Mouse (Mus musculus) left cerebral cortex, adult 2 months (tissue): ENCODE data around the gene Gle1. TPM values are rescaled to one million over a fixed set of nuclear protein-coding genes. Genes with fewer than 3 reads are reported as not detected.
A peak's percentile ranks its signal among the peaks of the same experiment; 100 is the strongest.

Experiments used
- DNase-seq, 2 experiments: peaks; one replicate each; pipeline ENCODE4 v3.0.0; 2021 to 2022; ENCODE audit warnings: low spot score in 2 of 2, mixed read lengths in 1 of 2; ENCODE audit errors: extremely low spot score in 1 of 2
- H3K27ac ChIP-seq: fragments of 200-600 bp; 2 replicates; pipeline ENCODE4 v1.8.1; 2022
- H3K4me3 ChIP-seq: fragments of 200-600 bp; 2 replicates; pipeline ENCODE4 v1.8.1; 2022
- CTCF ChIP-seq: fragments of 200-600 bp; IDR thresholded peaks from 2 replicates; pipeline ENCODE4 v1.8.1; 2022; ENCODE audit warnings: antibody characterized with exemption, mild to moderate bottlenecking, moderate library complexity
- intact Hi-C: fragments of 180-260 bp; cut with DNase I; formaldehyde crosslinking; loops from one replicate; pipeline ENCODE4 v1.15.1; 2025
- total RNA-seq, 2 experiments: library from RNA; stranded (reverse); gene quantifications; 2 replicates each; pipeline ENCODE4 v1.2.3; 2021

Gle1 gene
- total RNA-seq, 2 experiments from 2014 or later, result 46.5 to 48.1 TPM

DNA sequence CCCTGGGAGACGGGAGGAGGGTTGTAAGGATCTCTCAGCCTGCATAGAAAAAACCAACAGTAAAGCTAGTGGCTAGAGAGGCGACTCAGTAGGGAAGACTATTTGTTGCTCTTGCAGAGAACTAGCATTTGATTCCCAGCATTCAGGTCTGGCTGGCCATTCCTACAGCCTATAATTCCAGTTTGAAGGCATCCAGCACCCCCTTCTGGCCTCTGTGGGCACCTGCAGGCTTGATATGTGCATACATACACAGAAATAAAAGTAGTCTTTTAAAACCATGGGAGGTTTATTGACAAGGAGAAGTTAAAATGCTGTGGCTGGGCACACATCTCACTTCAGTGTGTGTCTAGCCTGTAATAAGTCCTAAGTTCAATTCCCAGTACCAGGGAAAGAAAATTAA is 25.2 kb upstream of the Gle1 start:
- TF ChIP-seq CTCF, result peak; percentile 24
- H3K27ac ChIP-seq, result no peak overlapping the region
- no peak overlapping the region for H3K4me3 ChIP-seq
- no peak for DNase-seq
- intact Hi-C loops, result no loop called here

DNA sequence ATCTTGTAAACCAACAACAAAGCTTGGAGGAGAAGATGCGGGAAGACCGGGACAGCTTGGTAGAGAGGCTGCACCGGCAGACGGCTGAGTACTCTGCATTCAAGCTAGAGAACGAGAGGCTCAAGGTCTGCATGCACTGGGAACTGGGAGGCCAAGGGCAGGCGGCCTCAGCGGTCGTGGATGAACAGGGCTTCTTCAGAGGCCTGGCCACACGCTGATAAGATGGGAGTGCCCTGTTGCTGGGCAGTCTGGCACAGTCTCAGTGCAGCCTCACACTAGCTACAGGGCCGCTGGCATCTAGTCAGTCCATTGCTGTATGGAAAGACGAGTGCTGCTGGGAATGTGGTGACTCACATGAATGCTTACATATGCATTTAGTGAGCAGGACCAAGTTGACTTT is 17.6 kb upstream of the Gle1 start:
- no peak for TF ChIP-seq CTCF
- intact Hi-C loops, result no loop called here
- no peak for DNase-seq
- H3K4me3 ChIP-seq, result no peak overlapping the region
- H3K27ac ChIP-seq, result no peak overlapping the region

DNA sequence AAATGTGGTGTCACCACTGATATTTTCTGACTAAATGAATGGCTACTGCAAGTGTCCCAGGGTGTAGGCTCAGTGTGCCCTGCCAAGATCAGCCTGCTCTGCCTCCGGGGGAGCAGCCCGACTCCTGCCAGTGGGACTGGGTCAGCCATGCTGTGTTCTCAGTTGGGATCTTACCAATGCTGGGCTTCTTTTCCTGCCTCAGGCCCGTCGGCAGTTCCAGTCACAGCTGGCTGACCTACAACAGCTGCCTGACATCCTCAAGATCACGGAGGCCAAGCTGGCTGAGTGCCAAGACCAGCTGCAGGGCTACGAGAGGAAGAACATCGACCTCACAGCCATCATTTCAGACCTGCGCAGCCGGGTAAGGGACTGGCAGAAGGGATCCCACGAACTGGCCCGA is 13.2 kb upstream of the Gle1 start:
- peak in 1 of 2 experiments; percentile 20 for DNase-seq

DNA sequence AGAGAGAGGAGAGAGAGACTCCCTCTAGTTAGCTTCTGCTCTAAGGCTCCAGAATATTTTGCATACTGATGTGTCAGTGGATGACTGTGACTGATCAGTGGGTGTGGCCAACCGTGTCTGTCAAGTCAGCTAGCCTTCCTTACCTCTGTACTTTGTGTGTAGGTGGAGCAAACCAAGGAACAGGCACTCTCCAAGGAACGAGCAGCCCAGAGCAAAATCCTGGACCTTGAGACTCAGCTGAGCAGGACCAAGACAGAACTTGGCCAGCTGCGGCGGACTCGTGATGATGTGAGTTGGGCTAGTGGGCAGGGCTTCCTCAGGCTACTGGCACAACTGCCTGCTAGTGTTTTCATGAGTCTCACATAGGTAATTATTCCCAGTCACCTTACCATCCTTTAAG is 8.7 kb upstream of the Gle1 start:
- TF ChIP-seq CTCF, result no peak
- Histone ChIP-seq H3K4me3 (no peak overlapping the region), H3K27ac (no peak overlapping the region)
- intact Hi-C loops, result no loop called here
- DNase-seq, result no peak

More for the DNA sequence above, 13.2 kb upstream of the Gle1 start:
- TF ChIP-seq CTCF, result no peak
- H3K27ac ChIP-seq, result no peak overlapping the region
- no peak overlapping the region for H3K4me3 ChIP-seq
- intact Hi-C loops, result no loop called here

DNA sequence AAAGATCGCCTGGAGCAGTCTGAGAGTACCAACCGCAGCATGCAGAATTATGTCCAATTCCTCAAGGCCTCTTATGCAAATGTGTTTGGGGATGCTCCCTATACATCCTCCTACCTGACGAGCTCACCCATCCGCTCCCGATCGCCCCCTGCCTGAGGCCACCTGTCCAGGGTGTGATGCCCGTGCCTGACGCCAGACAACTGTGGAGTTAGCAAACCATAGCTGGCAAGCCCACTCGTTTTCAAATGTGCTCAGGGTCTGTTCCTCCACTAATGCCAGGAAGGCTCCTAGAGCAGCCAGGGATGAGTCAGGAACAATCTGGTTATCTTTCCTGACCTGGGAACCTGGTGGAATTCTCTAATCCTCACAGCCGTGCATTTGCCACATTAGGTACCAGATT is 4.7 kb upstream of the Gle1 start:
- no peak overlapping the region for H3K4me3 ChIP-seq
- intact Hi-C loops, result no loop called here
- no peak overlapping the region for H3K27ac ChIP-seq
- no peak for TF ChIP-seq CTCF
- no peak for DNase-seq

DNA sequence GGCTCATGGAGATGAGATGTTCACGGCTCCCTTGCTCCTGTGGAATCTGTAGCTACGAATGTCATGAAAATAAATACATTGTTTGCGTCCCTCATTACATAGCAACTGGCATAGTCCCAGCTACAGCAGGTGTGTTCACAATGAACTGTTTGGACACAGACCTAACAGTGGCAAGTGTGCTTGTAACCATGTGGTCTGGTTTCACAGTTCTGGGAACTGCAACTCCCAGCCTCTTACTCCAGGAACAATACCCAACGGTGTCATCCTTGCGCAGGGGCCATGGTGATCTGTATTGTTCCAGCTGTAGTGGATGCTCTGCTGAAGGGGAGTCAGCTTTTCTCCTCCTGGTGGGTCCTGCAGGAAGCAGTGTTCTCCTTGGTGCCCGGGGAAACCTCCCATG is 4.0 kb upstream of the Gle1 start:
- Histone ChIP-seq H3K4me3 (no peak overlapping the region), H3K27ac (no peak overlapping the region)
- no peak for DNase-seq
- intact Hi-C loops, result no loop called here
- TF ChIP-seq CTCF, result no peak

DNA sequence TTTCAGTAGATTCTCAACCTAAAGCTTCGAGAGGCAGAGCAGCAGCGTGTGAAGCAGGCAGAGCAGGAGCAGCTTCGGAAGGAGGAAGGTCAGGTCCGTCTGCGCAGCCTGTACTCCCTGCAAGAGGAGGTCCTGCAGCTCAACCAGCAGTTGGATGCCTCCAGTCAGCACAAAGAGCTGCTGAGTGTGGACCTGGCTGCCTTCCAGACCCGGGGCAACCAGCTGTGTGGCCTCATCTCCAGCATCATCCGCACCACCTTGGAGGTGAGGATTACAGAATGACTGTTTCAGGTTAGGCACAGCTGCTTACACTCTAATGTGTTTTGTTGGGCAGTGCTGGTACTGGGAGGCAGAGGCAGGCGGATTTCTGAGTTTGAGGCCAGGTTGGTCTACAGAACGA is 4.8 kb downstream of the Gle1 start:
- intact Hi-C loops, result no loop called here
- no peak for TF ChIP-seq CTCF

DNA sequence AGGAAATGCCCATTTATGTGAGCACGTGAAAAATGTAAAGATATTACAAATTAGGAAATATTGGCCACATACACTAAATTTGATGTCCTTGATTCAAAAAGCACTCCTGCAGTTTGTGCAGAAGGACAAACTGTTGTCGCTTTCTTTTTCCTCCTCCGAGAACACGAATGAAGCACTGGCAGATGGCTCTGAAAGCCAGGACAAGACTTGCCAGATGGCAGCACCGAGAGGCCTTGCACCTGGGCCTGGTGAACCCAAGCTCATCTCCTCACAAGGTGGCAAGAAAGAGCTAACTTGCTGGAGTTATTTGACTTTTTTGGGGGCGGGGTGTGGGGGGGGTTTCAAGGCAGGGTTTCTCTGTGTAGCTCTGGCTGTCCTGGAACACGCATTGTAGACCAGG is 5.6 kb downstream of the Gle1 start:
- no peak for DNase-seq
- TF ChIP-seq CTCF, result no peak
- H3K4me3 ChIP-seq, result no peak overlapping the region
- H3K27ac ChIP-seq, result no peak overlapping the region
- intact Hi-C loops, result no loop called here

More for the DNA sequence above, 4.8 kb downstream of the Gle1 start:
- Histone ChIP-seq H3K27ac (no peak overlapping the region), H3K4me3 (no peak overlapping the region)
- no peak for DNase-seq

DNA sequence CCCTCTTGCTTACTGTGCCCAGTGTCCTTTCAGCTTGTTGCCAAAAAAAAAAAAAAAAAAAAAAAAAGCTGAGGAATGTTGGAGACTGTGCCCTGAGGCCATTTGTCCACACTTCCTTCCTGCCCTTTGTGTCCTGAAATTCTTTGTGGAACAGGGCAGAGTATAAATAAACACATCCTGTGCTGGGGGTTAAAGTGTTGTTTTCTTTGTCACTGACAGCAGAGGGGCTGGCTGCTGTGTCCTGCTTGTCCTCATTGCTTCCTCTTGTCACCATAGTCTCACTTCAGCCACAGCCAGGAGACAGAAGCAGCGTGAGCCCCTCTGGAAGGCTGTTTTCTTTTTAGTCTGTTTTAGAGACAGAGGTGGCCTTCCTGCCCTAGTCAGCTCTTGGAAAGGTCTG is 9.5 kb downstream of the Gle1 start:
- intact Hi-C loops, result no loop called here
- Histone ChIP-seq H3K4me3 (no peak overlapping the region), H3K27ac (no peak overlapping the region)
- no peak for DNase-seq
- no peak for TF ChIP-seq CTCF

DNA sequence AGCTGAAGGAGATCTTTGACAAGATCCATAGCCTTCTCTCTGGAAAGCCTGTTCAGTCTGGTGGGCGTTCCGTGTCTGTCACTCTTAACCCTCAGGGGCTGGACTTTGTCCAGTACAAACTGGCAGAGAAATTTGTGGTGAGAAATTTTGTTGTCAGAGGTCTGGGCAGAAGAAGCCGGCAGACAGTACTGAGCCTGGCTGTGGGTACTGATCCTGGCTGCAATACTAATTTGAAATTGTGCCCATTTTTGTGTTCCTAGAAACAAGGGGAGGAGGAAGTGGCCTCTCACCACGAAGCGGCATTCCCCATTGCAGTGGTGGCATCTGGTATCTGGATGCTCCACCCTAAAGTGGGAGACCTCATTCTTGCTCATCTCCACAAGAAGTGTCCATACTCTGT is 13.7 kb downstream of the Gle1 start:
- intact Hi-C loops, result no loop called here
- Histone ChIP-seq H3K4me3 (no peak overlapping the region), H3K27ac (no peak overlapping the region)
- DNase-seq, result no peak
- no peak for TF ChIP-seq CTCF

DNA sequence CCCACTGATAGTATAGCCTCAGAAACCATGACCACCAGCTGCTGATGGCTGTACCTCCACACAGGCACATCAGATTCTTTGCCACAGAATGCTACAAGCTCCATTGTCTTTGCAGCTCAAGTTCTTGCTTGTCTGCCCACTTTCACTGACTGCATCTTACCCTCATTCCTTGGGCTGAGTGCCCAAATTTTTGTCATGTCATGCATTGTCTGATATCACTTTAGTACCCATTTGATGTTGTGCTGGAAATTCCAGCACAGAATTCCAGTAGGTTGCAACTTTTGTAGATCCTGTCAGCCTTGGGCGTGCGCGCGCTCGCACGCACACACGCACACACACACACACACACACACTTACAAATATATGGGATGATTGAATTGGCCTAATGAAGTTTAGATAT is 26.0 kb downstream of the Gle1 start:
- intact Hi-C loops, result no loop called here
- H3K4me3 ChIP-seq, result no peak overlapping the region
- no peak for DNase-seq
- H3K27ac ChIP-seq, result no peak overlapping the region
- no peak for TF ChIP-seq CTCF

DNA sequence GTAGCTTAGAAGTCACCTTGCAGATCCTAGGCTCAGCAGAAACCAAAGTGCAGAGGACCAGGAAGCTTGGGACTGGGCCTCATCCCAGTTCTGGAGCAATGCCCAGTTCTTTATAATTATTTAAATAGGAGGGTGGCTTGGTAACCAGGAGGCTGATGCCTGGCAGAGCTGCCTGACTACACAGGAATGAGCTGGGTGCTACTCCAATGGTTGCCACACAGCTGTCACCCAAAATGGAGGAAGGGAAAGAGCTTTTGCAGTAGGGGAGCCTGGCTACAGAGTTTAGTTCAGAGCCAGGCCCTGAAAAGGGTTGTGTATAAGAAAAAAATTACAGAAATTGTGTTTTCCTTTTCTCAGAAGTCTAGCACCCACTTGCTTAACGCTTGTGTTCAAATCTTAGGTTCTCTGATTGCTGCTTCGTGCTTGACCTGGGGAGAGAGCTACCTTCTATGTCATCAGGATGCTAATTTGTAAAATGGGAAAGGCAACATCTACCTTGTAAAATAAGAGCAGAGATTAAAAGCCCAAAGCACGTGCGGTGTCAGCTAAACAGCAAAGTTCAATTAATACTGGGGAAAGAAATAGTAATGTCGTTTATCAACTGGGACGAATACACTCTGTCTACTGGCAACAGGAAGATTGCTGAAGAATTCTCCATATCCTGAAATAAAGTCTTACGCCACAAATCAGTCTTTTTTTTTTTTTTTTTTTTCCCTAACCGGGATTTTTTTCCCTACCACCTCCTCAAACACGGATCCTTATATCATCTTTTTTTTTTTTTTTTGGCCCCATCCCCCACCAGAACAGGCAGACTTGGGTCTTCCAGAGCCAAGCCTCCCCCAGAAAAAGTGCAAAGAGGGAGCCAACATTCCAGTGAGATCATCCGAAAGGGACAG is 29.4 kb downstream of the Gle1 start:
- Histone ChIP-seq H3K27ac (peak overlapping the region; percentile 100), H3K4me3 (peak overlapping the region; percentile 96)
- TF ChIP-seq CTCF, result no peak
- intact Hi-C loops, result loop anchor here (1.0 to 5.0 kb wide), 2 partner anchors 29 to 158 kb away; partner anchors contain the start of genes Gle1 and Zer1
- DNase-seq, result peak; percentile 32 to 37
